Mouse (Mus musculus): ENCODE data around the gene Eipr1. TPM values are rescaled to one million over a fixed set of nuclear protein-coding genes. Genes with fewer than 3 reads are reported as not detected.

The Eipr1 gene
- polyA plus RNA-seq, 1 experiment from 2014 or later, result 22.4 TPM

DNA sequence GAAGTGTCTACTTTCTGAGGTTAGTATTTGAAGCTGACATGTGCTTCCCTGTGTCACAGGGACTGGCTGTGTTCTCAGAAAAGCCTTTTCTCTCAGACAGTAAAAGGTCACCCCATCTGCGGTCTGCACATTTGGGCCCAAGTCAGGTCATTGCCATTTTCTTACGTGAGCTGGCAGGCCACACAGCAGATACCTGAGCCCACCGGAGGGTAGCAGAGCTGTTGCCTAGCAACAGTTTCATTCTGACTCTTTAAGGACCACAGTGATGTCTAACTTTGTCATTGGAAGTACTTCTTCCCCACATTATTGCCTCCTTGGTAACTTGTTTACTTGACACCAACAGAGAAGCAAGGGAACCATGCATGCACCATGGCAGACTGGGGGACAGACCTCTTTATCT, 41.0 kb downstream of the Eipr1 start:
- H3K36me3 ChIP-seq (ENCODE audit: control insufficient read depth, insufficient read depth, low read length), result no peaks in the 10 kb centered on the region
- ATAC-seq (ENCODE audit: low FRiP score, low TSS enrichment) (no peak), DNase-seq (ENCODE audit: low spot score) (no peak)
- no peak overlapping the region for H3K4me3 ChIP-seq (ENCODE audit: low read depth, low read length)
- no peak overlapping the region for H3K9ac ChIP-seq (ENCODE audit: low read length)
- no peak overlapping the region for H3K27ac ChIP-seq (replicated peaks)
- no peaks in the 10 kb centered on the region for H3K9me3 ChIP-seq (ENCODE audit: control insufficient read depth, low read length)
- 71% methylated on average over 3 of the region's 3 CpGs for WGBS
- no peaks in the 10 kb centered on the region for H3K4me1 ChIP-seq (replicated peaks; ENCODE audit: control insufficient read depth, insufficient read depth)
- TF ChIP-seq CTCF (IDR thresholded peaks at IDR 0.05; ENCODE audit: low read depth) (no peak), EP300 (optimal IDR thresholded peaks at IDR 0.05) (no peak)
- no peaks in the 10 kb centered on the region for H3K27me3 ChIP-seq (ENCODE audit: control insufficient read depth, insufficient read depth, low read length)
- H3K4me2 ChIP-seq (replicated peaks; ENCODE audit: low read depth), result no peak overlapping the region

DNA sequence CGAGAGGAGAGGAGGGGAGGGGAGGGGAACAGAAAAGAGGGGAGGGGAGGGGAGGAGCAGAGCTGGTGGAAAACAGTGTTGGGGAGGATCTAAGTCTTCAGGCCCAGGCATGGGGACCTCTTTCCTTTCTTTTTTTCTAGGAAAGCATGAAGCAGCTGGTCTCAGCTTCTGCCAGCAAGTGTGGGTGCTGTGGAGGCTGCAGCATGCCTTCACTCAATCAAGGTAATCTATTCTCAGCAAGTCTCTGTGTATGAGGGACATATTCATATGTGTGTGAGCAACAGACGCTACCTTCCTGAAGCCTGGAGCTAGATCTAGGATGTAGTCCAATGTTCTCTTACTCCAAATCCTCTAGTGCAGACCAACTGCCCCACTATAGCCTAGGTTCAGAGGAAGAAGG, 42.1 kb downstream of the Eipr1 start:
- Histone ChIP-seq H3K4me2 (replicated peaks; ENCODE audit: low read depth) (no peak overlapping the region), H3K4me3 (ENCODE audit: low read depth, low read length) (no peak overlapping the region), H3K4me1 (replicated peaks; ENCODE audit: control insufficient read depth, insufficient read depth) (no peaks in the 10 kb centered on the region), H3K27me3 (ENCODE audit: control insufficient read depth, insufficient read depth, low read length) (no peaks in the 10 kb centered on the region), H3K9me3 (ENCODE audit: control insufficient read depth, low read length) (no peaks in the 10 kb centered on the region), H3K27ac (replicated peaks) (no peak overlapping the region), H3K9ac (ENCODE audit: low read length) (no peak overlapping the region), H3K36me3 (ENCODE audit: control insufficient read depth, insufficient read depth, low read length) (no peaks in the 10 kb centered on the region)
- ATAC-seq (ENCODE audit: low FRiP score, low TSS enrichment) (no peak), DNase-seq (ENCODE audit: low spot score) (no peak)
- WGBS, result 65% methylated on average over 2 of the region's 2 CpGs
- TF ChIP-seq EP300 (optimal IDR thresholded peaks at IDR 0.05) (no peak), CTCF (IDR thresholded peaks at IDR 0.05; ENCODE audit: low read depth) (no peak)

DNA sequence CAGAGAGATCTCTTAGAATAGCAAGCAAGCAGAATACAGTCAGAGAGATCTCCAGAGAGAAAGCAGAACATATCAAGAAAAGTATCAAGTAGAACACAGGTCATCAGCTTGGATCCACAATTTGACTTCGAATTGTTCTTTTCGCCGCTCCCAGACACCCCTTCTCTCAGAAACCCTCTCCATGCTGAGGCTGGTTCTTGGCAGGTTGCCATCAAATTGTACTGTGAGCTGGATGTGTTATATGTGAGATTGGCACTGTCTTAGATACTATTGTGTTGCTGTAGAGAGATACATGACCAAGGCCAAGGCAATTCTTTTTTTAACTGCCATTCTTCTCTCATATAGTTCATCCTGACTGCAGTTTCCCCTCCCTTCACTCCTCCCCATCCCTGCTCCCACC, 43.4 kb downstream of the Eipr1 start:
- no peaks in the 10 kb centered on the region for H3K27me3 ChIP-seq (ENCODE audit: control insufficient read depth, insufficient read depth, low read length)
- H3K4me2 ChIP-seq (replicated peaks; ENCODE audit: low read depth), result no peak overlapping the region
- no peaks in the 10 kb centered on the region for H3K9me3 ChIP-seq (ENCODE audit: control insufficient read depth, low read length)
- WGBS, result 83% methylated on average over 3 of the region's 3 CpGs
- TF ChIP-seq EP300 (optimal IDR thresholded peaks at IDR 0.05) (no peak), CTCF (IDR thresholded peaks at IDR 0.05; ENCODE audit: low read depth) (no peak)
- no peaks in the 10 kb centered on the region for H3K4me1 ChIP-seq (replicated peaks; ENCODE audit: control insufficient read depth, insufficient read depth)
- no peak overlapping the region for H3K27ac ChIP-seq (replicated peaks)
- H3K4me3 ChIP-seq (ENCODE audit: low read depth, low read length), result no peak overlapping the region
- H3K36me3 ChIP-seq (ENCODE audit: control insufficient read depth, insufficient read depth, low read length), result no peaks in the 10 kb centered on the region
- no peak for ATAC-seq (ENCODE audit: low FRiP score, low TSS enrichment)
- no peak overlapping the region for H3K9ac ChIP-seq (ENCODE audit: low read length)
- DNase-seq (ENCODE audit: low spot score), result no peak

DNA sequence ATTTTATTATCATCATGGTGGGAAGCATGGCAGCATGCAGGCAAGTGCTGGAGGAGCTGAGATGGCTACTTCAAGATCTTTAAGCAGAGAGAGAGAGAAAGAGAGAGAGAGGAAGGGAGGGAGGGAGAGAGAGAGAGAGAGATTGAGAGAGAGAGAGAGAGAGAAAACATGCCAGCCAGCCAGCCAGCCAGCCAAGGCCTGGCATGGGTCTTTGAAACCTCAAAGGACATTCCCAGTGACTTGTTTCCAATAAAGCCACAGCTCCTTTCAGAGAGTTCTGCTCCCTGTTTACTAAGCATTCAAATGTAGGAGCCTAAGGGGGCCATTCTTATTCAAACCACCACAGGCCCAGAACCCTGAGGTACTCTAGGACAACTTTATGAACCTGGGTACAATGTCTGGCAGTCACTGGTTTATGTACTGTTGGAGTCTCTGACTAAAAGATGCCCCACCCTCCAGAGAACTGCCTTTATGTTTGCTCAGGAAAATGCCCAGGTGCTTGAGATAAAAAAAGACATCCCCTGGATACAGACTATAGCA, 45.3 kb downstream of the Eipr1 start:
- H3K9me3 ChIP-seq (ENCODE audit: control insufficient read depth, low read length), result no peaks in the 10 kb centered on the region
- no peak overlapping the region for H3K4me3 ChIP-seq (ENCODE audit: low read depth, low read length)
- H3K27ac ChIP-seq (replicated peaks), result no peak overlapping the region
- H3K9ac ChIP-seq (ENCODE audit: low read length), result no peak overlapping the region
- H3K4me2 ChIP-seq (replicated peaks; ENCODE audit: low read depth), result no peak overlapping the region
- ATAC-seq (ENCODE audit: low FRiP score, low TSS enrichment), result no peak
- no peaks in the 10 kb centered on the region for H3K27me3 ChIP-seq (ENCODE audit: control insufficient read depth, insufficient read depth, low read length)
- DNase-seq (ENCODE audit: low spot score), result no peak
- TF ChIP-seq CTCF (IDR thresholded peaks at IDR 0.05; ENCODE audit: low read depth) (no peak), EP300 (optimal IDR thresholded peaks at IDR 0.05) (no peak)
- no peaks in the 10 kb centered on the region for H3K4me1 ChIP-seq (replicated peaks; ENCODE audit: control insufficient read depth, insufficient read depth)
- H3K36me3 ChIP-seq (ENCODE audit: control insufficient read depth, insufficient read depth, low read length), result no peaks in the 10 kb centered on the region

DNA sequence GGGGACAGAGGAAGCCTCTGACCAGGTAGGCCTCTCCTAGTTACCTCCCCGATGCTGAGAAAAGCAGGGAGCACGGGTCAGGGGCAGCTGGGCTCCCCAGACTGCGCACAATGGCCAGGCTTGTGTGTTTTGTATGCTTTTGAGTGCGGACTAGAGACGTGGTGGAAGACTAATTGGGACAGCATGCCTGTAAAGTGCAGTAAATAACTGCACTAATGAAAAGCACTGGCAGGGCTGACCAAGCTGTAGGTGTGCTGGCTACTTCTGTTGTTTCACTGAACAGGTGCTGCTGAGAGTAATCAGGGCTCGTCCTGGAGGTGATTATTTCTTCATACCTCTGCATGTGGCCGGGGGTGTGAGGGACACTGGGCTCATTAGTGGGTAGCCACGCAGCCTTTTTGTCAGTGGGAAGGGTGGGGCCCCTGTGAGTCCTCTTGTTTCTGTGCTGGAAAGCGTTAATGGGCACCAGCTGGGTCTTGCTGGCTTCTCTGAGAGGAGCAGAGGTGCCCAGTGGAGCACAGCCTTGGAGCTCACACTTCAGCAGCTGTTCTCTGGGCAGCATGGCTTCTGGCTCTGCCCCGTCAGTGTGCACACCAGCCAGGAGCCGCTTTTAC, 48.3 kb downstream of the Eipr1 start:
- no peaks in the 10 kb centered on the region for H3K9me3 ChIP-seq (ENCODE audit: control insufficient read depth, low read length)
- no peak overlapping the region for H3K4me2 ChIP-seq (replicated peaks; ENCODE audit: low read depth)
- 0 out of 2 replicates have a peak, but pooled peaks cover 2% of the 10 kb centered on the region for H3K4me1 ChIP-seq (replicated peaks; ENCODE audit: control insufficient read depth, insufficient read depth)
- DNase-seq (ENCODE audit: low spot score) (no peak), ATAC-seq (ENCODE audit: low FRiP score, low TSS enrichment) (no peak)
- no peak overlapping the region for H3K4me3 ChIP-seq (ENCODE audit: low read depth, low read length)
- H3K27ac ChIP-seq (replicated peaks), result no peak overlapping the region
- WGBS, result 63% methylated on average over 11 of the region's 11 CpGs
- H3K27me3 ChIP-seq (ENCODE audit: control insufficient read depth, insufficient read depth, low read length), result no peaks in the 10 kb centered on the region
- no peaks in the 10 kb centered on the region for H3K36me3 ChIP-seq (ENCODE audit: control insufficient read depth, insufficient read depth, low read length)
- H3K9ac ChIP-seq (ENCODE audit: low read length), result no peak overlapping the region
- TF ChIP-seq CTCF (IDR thresholded peaks at IDR 0.05; ENCODE audit: low read depth) (no peak), EP300 (optimal IDR thresholded peaks at IDR 0.05) (no peak)

DNA sequence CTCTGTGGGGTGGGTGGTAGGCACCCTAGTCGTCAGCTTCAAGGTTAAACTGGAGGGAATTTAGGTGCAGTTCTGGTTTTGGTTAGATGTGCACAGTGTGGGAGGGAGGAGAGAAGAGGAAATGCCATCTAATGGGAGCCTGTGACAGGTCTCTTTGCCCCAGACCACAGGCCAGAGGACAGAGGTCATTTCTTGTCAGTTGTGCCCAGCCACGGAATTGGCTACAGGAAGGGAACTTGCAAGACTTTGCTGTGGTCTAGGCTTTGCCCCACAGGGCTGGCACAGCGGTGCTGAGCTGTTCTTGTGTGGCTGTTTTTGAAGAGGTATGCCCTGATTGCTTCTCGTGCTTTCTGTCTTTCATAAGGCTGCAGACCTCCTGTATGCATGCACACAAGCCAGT, 48.8 kb downstream of the Eipr1 start:
- no peaks in the 10 kb centered on the region for H3K36me3 ChIP-seq (ENCODE audit: control insufficient read depth, insufficient read depth, low read length)
- TF ChIP-seq EP300 (optimal IDR thresholded peaks at IDR 0.05) (no peak), CTCF (IDR thresholded peaks at IDR 0.05; ENCODE audit: low read depth) (no peak)
- H3K27ac ChIP-seq (replicated peaks), result no peak overlapping the region
- no peak overlapping the region for H3K4me2 ChIP-seq (replicated peaks; ENCODE audit: low read depth)
- H3K4me3 ChIP-seq (ENCODE audit: low read depth, low read length), result no peak overlapping the region
- H3K9ac ChIP-seq (ENCODE audit: low read length), result no peak overlapping the region
- H3K9me3 ChIP-seq (ENCODE audit: control insufficient read depth, low read length), result no peaks in the 10 kb centered on the region
- DNase-seq (ENCODE audit: low spot score) (no peak), ATAC-seq (ENCODE audit: low FRiP score, low TSS enrichment) (no peak)
- 64% methylated on average over 4 of the region's 4 CpGs for WGBS
- H3K4me1 ChIP-seq (replicated peaks; ENCODE audit: control insufficient read depth, insufficient read depth), result 0 out of 2 replicates have a peak, but pooled peaks cover 2% of the 10 kb centered on the region
- no peaks in the 10 kb centered on the region for H3K27me3 ChIP-seq (ENCODE audit: control insufficient read depth, insufficient read depth, low read length)
